Mouse (Mus musculus) CH12.LX (cell line): ENCODE measurements around the gene Mmp17. TPM values are rescaled to one million over a fixed set of nuclear protein-coding genes. Genes with fewer than 3 reads are reported as not detected.

Experiments used
- DNase-seq: peaks from one replicate; pipeline ENCODE4 v3.0.0-alpha.2; 2013; ENCODE audit errors: extremely low read depth
- H3K27ac ChIP-seq: 2 replicates; pipeline ENCODE4 v1.5.1; 2012; ENCODE audit warnings: low read depth, mild to moderate bottlenecking, control low read depth, moderate library complexity; ENCODE audit not compliant: insufficient read depth
- H3K27me3 ChIP-seq: replicated peaks from 2 replicates; pipeline ENCODE3; 2012; ENCODE audit warnings: inconsistent platforms
- H3K36me3 ChIP-seq, 2 experiments: replicated peaks in 1 of 2; 2 replicates each; pipeline versions ENCODE3 to v1.6.1; 2012; ENCODE audit warnings: inconsistent platforms in 1 of 2, low read length in 1 of 2, mild to moderate bottlenecking in 1 of 2, mixed read lengths in 1 of 2, moderate library complexity in 1 of 2; ENCODE audit not compliant: control insufficient read depth in 1 of 2, insufficient read depth in 1 of 2
- H3K4me1 ChIP-seq, 2 experiments: 2 replicates each; pipeline ENCODE4 v1.6.1; 2012; ENCODE audit warnings: inconsistent platforms in 1 of 2, moderate library complexity in 1 of 2; ENCODE audit not compliant: insufficient read depth in 2 of 2, control insufficient read depth in 1 of 2
- H3K4me2 ChIP-seq: 2 replicates; pipeline ENCODE4 v1.6.1; 2012; ENCODE audit warnings: low read depth, mild to moderate bottlenecking, control low read depth; ENCODE audit not compliant: poor library complexity, insufficient read depth, severe bottlenecking
- H3K4me3 ChIP-seq, 3 experiments: fragments of 150-350 bp in 1 of 3; sonication (generic) in 1 of 3; replicated peaks in 1 of 3; 2 replicates each; pipeline versions ENCODE3 to v1.5.1; 2011 to 2012; ENCODE audit warnings: low read depth in 2 of 3, low read length in 2 of 3, mild to moderate bottlenecking in 2 of 3, moderate library complexity in 2 of 3, control low read depth in 1 of 3, improper control_type of control experiment in 1 of 3, inconsistent platforms in 1 of 3, mixed read lengths in 1 of 3; ENCODE audit not compliant: poor library complexity in 1 of 3
- H3K79me2 ChIP-seq: replicated peaks from 2 replicates; pipeline ENCODE4 v1.6.1; 2012; ENCODE audit warnings: mild to moderate bottlenecking, moderate library complexity; ENCODE audit not compliant: control insufficient read depth, poor library complexity, insufficient read depth, severe bottlenecking; ENCODE audit errors: extremely low read depth
- H3K9ac ChIP-seq: 2 replicates; pipeline ENCODE4 v1.6.1; 2012; ENCODE audit warnings: low read depth, mild to moderate bottlenecking, control low read depth, moderate library complexity; ENCODE audit not compliant: insufficient read depth
- H3K9me3 ChIP-seq: replicated peaks from 2 replicates; pipeline ENCODE3; 2012; ENCODE audit warnings: low read length, inconsistent platforms, mixed read lengths
- BHLHE40 ChIP-seq: IDR thresholded peaks from 2 replicates; pipeline ENCODE4 v1.6.1; 2011; ENCODE audit warnings: mild to moderate bottlenecking, low read depth, low read length, improper control_type of control experiment
- CHD1 ChIP-seq: IDR thresholded peaks from 2 replicates; pipeline ENCODE4 v1.6.1; 2012; ENCODE audit warnings: low read depth, low read length, improper control_type of control experiment, inconsistent platforms
- CHD2 ChIP-seq: IDR thresholded peaks from 2 replicates; pipeline ENCODE4 v1.6.1; 2011; ENCODE audit warnings: low read length, improper control_type of control experiment
- CTCF ChIP-seq, 2 experiments: IDR thresholded peaks in 1 of 2; conservative IDR thresholded peaks in 1 of 2; 2 replicates each; pipeline ENCODE4 v1.5.1; 2011 to 2012; ENCODE audit warnings: low read depth in 2 of 2, low read length in 2 of 2, improper control_type of control experiment in 1 of 2, inconsistent platforms in 1 of 2, mild to moderate bottlenecking in 1 of 2, moderate library complexity in 1 of 2
- ETS1 ChIP-seq: conservative IDR thresholded peaks from 2 replicates; pipeline ENCODE4 v1.6.1; 2012; ENCODE audit warnings: low read depth, mild to moderate bottlenecking, inconsistent platforms, low read length, improper control_type of control experiment, moderate library complexity
- GABPA ChIP-seq: IDR thresholded peaks from 2 replicates; pipeline ENCODE4 v1.6.1; 2012; ENCODE audit warnings: low read depth, low read length, improper control_type of control experiment, inconsistent platforms; ENCODE audit not compliant: insufficient replicate concordance
- HCFC1 ChIP-seq: IDR thresholded peaks from 2 replicates; pipeline ENCODE4 v1.6.1; 2012; ENCODE audit warnings: low read depth, mild to moderate bottlenecking, inconsistent platforms, low read length, improper control_type of control experiment
- IRF4 ChIP-seq: IDR thresholded peaks from 2 replicates; pipeline ENCODE4 v1.6.1; 2014; ENCODE audit warnings: low read depth, mild to moderate bottlenecking, inconsistent platforms, low read length, improper control_type of control experiment
- JUND ChIP-seq: conservative IDR thresholded peaks from 2 replicates; pipeline ENCODE4 v1.6.1; 2011; ENCODE audit warnings: low read depth, low read length, improper control_type of control experiment
- KAT2A ChIP-seq: IDR thresholded peaks from 2 replicates; pipeline ENCODE4 v1.6.1; 2012; ENCODE audit warnings: low read length, improper control_type of control experiment, inconsistent platforms; ENCODE audit not compliant: insufficient replicate concordance
- MAX ChIP-seq: IDR thresholded peaks from 2 replicates; pipeline ENCODE4 v1.6.1; 2011; ENCODE audit warnings: low read length, improper control_type of control experiment
- MYC ChIP-seq: IDR thresholded peaks from 2 replicates; pipeline ENCODE4 v1.6.1; 2011; ENCODE audit warnings: low read depth, mild to moderate bottlenecking, improper control_type of control experiment, low read length
- NELFE ChIP-seq: IDR thresholded peaks from 2 replicates; pipeline ENCODE4 v1.6.1; 2011; ENCODE audit warnings: low read depth, low read length, improper control_type of control experiment
- NRF1 ChIP-seq: IDR thresholded peaks from 2 replicates; pipeline ENCODE4 v1.6.1; 2014; ENCODE audit warnings: low read depth, mild to moderate bottlenecking, inconsistent platforms, low read length, improper control_type of control experiment, moderate library complexity
- POLR2A ChIP-seq: IDR thresholded peaks from 2 replicates; pipeline ENCODE4 v1.6.1; 2011; ENCODE audit warnings: low read depth, mild to moderate bottlenecking, improper control_type of control experiment, low read length
- RAD21 ChIP-seq: IDR thresholded peaks from 2 replicates; pipeline ENCODE4 v1.6.1; 2011; ENCODE audit warnings: low read depth, mild to moderate bottlenecking, low read length, improper control_type of control experiment, moderate library complexity
- SIN3A ChIP-seq: IDR thresholded peaks from 2 replicates; pipeline ENCODE4 v1.6.1; 2012; ENCODE audit warnings: low read length, improper control_type of control experiment, inconsistent platforms
- TBP ChIP-seq: conservative IDR thresholded peaks from 2 replicates; pipeline ENCODE4 v1.6.1; 2011; ENCODE audit warnings: low read depth, low read length, improper control_type of control experiment
- UBTF ChIP-seq: IDR thresholded peaks from 2 replicates; pipeline ENCODE4 v1.6.1; 2012; ENCODE audit warnings: low read depth, mild to moderate bottlenecking, inconsistent platforms, low read length, improper control_type of control experiment, moderate library complexity
- USF1 ChIP-seq: IDR thresholded peaks from 2 replicates; pipeline ENCODE4 v1.6.1; 2014; ENCODE audit warnings: low read depth, mild to moderate bottlenecking, inconsistent platforms, low read length, improper control_type of control experiment
- USF2 ChIP-seq: conservative IDR thresholded peaks from 2 replicates; pipeline ENCODE4 v1.6.1; 2011; ENCODE audit warnings: low read depth, low read length, improper control_type of control experiment
- ZMIZ1 ChIP-seq: IDR thresholded peaks from 2 replicates; pipeline ENCODE4 v1.6.1; 2012; ENCODE audit warnings: low read depth, mild to moderate bottlenecking, inconsistent platforms, low read length, improper control_type of control experiment
- ZNF384 ChIP-seq: IDR thresholded peaks from 2 replicates; pipeline ENCODE4 v1.6.1; 2012; ENCODE audit warnings: low read depth, low read length, improper control_type of control experiment, inconsistent platforms
- dilution Hi-C: fragments of 300-500 bp; cut with MboI; formaldehyde crosslinking; loops from 2 replicates; pipeline ENCODE4 v1.14.3; 2020; ENCODE audit warnings: low sequenced_read_pairs; ENCODE audit not compliant: extremely low pct_unique_long_range_greater_than_20kb, extremely low pct_ligation_motif_present
- in situ Hi-C: fragments of 300-500 bp; cut with MboI; formaldehyde crosslinking; loops from 3 replicates; pipeline ENCODE4 v1.14.3; 2019; ENCODE audit warnings: low sequenced_read_pairs, low pct_ligation_motif_present, low pct_unique_long_range_greater_than_20kb, mixed read lengths
- polyA plus RNA-seq: library from polyadenylated mRNA; unstranded; fragments of >175 nt; gene quantifications from 2 replicates; pipeline ENCODE4 v1.2.1, GENCODE M21; 2012; ENCODE audit warnings: low read depth; ENCODE audit not compliant: insufficient read length
- total RNA-seq, 2 experiments: library from RNA; depleted of rRNA; stranded (reverse); fragments of 300-350 nt in 1 of 2; fragments of >200 nt in 1 of 2; gene quantifications; 2 replicates each; pipeline ENCODE4 v1.2.3; 2012 to 2014

Mmp17 gene
- total and polyA plus RNA-seq, 3 experiments: 0.51 TPM; not detected in 2

DNA sequence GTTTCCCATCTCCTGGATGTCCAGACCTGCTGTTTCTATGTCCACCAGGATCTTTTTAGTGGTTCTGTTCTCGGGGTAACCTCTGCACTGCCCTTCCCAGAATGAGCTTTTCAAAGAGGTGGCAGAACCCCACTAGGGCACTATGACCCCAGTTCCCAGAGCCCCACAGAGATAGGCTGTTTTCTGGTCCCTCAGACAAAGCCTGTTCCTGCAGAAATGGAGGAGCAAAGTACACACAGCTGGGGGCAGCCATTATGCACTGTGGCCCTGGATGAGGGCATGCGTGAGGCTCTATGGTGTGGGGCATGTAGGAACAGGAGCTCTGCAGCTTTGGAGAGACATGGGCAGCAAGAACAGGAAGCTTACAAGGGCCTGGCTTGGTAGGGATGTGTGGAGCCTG, 32.0 kb upstream of the Mmp17 start:
- H3K27me3 ChIP-seq: no peaks in the 10 kb centered on the region
- H3K36me3 ChIP-seq: peaks cover 88 to 97% of the 10 kb centered on the region in 2 experiments
- in situ Hi-C loops (no loop called here), dilution Hi-C loops (no loop called here)
- DNase-seq: no peak
- H3K27ac ChIP-seq: no peak overlapping the region
- TF ChIP-seq KAT2A (no peak), IRF4 (no peak), POLR2A (no peak), MAX (no peak), ZMIZ1 (no peak), MYC (no peak), ZNF384 (no peak), NELFE (no peak), TBP (no peak)
- H3K9ac ChIP-seq: no peak overlapping the region
- H3K79me2 ChIP-seq: no peaks in the 10 kb centered on the region
- no peak overlapping the region for H3K4me2 ChIP-seq
- no peak overlapping the region for H3K4me3 ChIP-seq
- H3K9me3 ChIP-seq: no peaks in the 10 kb centered on the region
- no peaks in the 10 kb centered on the region for H3K4me1 ChIP-seq

- in situ Hi-C loops (no loop called here), dilution Hi-C loops (no loop called here)
- H3K36me3 ChIP-seq: peaks cover 88 to 98% of the 10 kb centered on the region in 2 experiments
- no peak overlapping the region for H3K9ac ChIP-seq
- DNase-seq: no peak
- no peaks in the 10 kb centered on the region for H3K27me3 ChIP-seq
- no peak overlapping the region for H3K4me3 ChIP-seq
- H3K9me3 ChIP-seq: no peaks in the 10 kb centered on the region
- no peak for TF ChIP-seq UBTF
- no peak for TF ChIP-seq HCFC1
- TF ChIP-seq CTCF (conservative IDR thresholded peaks at IDR 0.05 in 1 of 2, IDR thresholded peaks at IDR 0.05 in 1 of 2; ENCODE audit: low read depth in 2 of 2, low read length in 2 of 2): no peak
- no peak for TF ChIP-seq USF1
- TF ChIP-seq USF2: no peak
- TF ChIP-seq GABPA: no peak
- no peak for TF ChIP-seq SIN3A
- TF ChIP-seq KAT2A: no peak
- no peak overlapping the region for H3K4me2 ChIP-seq
- H3K79me2 ChIP-seq: no peaks in the 10 kb centered on the region
- H3K4me1 ChIP-seq: no peaks in the 10 kb centered on the region
- H3K27ac ChIP-seq: no peak overlapping the region
Measured at GRCm38 (mm10) chr5:129553642-129554041, 30.3 kb upstream of the Mmp17 start.

GRCm38 (mm10) chr5:129558591-129558990, 25.4 kb upstream of the Mmp17 start:
- no peak overlapping the region for H3K4me3 ChIP-seq
- dilution Hi-C loops (no loop called here), in situ Hi-C loops (no loop called here)
- peaks cover 79 to 97% of the 10 kb centered on the region in 2 experiments for H3K36me3 ChIP-seq
- DNase-seq: no peak
- no peaks in the 10 kb centered on the region for H3K79me2 ChIP-seq
- H3K4me2 ChIP-seq: no peak overlapping the region
- TF ChIP-seq BHLHE40 (no peak), IRF4 (no peak), NRF1 (no peak), USF2 (no peak), JUND (no peak), NELFE (no peak), CHD1 (no peak), CHD2 (no peak), RAD21 (no peak), MAX (no peak), HCFC1 (no peak), ETS1 (no peak)
- no peak overlapping the region for H3K27ac ChIP-seq
- no peaks in the 10 kb centered on the region for H3K4me1 ChIP-seq
- no peak overlapping the region for H3K9ac ChIP-seq
- H3K9me3 ChIP-seq: no peaks in the 10 kb centered on the region
- no peaks in the 10 kb centered on the region for H3K27me3 ChIP-seq
